Mouse (Mus musculus) lung, postnatal 10 days (tissue): ENCODE results near the gene Gsta2.
"Not testable (repeated sequence)": the region's sequence is repeated elsewhere in the genome, so short reads cannot be mapped to it uniquely, and the experiment has no call there.

Experiments
- DNase-seq: peaks from one replicate; pipeline ENCODE4 v3.0.0; 2021

The Gsta2 gene

GRCm38 (mm10) chr9:78298232-78298631, 57.4 kb downstream of the Gsta2 start:
- DNase-seq, result no peak

DNA sequence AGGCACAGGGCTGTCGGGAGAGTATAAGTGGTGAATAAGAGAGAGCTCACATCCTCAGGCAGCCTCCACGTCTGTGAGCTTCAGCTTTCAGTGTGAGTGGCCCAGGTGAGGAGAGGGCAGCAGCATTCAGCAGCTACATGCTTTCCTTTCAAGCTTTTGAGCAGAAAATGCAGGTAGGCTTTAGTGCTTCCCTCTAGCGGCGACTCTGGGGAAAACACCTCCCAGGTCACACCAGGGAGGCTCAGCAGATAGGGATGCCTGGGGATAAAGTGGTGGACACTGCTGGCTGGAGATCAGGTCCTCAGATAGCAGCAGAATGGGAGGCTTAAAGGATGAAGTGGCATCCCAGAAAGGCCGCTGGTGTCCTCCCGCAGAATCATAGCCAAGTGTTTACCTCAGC, 59.5 kb downstream of the Gsta2 start:
- peak; percentile 37 for DNase-seq

DNA sequence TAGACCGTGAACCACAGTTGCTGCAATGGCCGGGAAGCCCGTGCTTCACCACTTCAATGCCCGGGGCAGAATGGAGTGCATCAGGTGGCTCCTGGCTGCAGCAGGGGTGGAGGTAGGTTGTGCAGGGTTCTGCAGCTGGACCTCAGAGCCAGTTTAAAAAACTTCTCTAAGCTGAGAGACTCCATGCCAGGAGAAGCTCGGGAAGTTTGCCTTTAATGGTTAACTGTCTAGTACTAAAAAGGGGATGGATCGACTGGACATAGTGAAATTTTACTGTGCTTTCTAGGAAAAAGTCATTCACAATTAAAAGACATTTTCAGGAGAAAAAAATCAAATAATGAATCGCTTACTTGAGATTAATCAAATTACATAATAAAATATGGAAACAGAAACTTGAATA, 60.8 kb downstream of the Gsta2 start:
- not testable (repeated sequence) for DNase-seq

- not testable (repeated sequence) for DNase-seq
Observed at GRCm38 (mm10) chr9:78293683-78294082, 61.9 kb downstream of the Gsta2 start.

DNA sequence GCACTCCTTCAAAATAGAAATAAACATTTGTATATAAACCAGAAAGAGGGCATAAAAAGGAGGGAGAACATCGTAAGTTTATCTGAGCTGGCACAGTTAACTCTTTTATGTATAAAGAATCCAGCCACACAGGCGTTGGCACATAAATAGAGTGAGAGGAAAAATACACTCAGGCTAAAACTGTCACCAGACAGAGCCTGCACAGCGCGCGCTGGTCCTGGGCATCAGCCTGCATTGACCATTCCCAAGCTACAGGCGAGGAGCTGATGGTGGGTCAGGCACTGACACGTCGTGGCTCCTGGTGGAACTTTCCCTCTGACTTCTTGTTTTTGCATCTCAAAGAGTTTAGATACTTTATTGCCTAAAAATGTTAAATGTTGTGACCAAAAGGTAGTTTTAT, 63.1 kb downstream of the Gsta2 start:
- DNase-seq, result not testable (repeated sequence)

DNA sequence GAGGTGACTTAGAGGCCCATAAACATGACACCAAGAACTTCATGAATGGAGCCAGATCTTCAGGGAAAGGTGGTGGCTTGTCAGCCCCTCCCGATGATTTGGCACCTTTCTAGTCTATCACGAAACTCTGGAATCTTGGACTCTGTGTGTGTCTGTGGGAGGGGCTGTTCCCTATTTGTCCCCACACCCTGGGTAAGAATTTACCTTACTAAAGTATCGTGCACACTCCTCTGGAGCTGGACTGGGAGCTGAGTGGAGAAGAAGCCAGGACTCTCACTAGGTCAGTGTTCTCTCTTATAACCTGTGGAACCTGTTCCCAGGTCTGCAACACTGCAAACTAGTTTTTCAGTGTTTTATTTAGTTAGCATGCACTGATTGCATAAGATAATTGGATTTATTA, 65.9 kb downstream of the Gsta2 start, which contains the start of gene Gm10639:
Gene Gm10639, plus strand, starts transcription at position 201 of the 400 bp plus-strand sequence.
- DNase-seq, result not testable (repeated sequence)

DNA sequence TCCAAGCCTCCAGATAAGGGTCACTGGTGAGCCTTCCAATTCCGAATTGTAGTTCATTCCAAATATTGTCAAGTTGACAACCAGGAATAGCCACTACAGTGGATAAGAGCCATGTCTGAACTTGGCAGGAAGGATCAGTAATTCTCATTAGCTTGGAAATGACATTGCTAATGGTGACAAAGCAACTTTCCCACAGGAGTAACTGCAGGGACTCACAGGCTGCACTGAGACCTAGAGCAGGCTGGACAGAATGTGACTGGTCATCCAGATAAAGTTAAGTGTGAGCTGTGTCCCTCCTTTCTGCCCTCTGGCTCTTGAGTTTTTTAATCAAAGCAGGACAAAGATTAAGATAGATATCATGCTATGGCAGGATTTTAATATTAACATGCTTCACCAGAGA, 66.5 kb downstream of the Gsta2 start:
- not testable (repeated sequence) for DNase-seq

GRCm38 (mm10) chr9:78282002-78282711, 73.4 kb downstream of the Gsta2 start:
- not testable (repeated sequence) for DNase-seq
